Mouse (Mus musculus) thymus, postnatal 4 days (tissue): ENCODE data around the gene Olfr578.

Experiments
- DNase-seq: peaks from one replicate; pipeline ENCODE4 v3.0.0; 2021

Olfr578 gene

DNA sequence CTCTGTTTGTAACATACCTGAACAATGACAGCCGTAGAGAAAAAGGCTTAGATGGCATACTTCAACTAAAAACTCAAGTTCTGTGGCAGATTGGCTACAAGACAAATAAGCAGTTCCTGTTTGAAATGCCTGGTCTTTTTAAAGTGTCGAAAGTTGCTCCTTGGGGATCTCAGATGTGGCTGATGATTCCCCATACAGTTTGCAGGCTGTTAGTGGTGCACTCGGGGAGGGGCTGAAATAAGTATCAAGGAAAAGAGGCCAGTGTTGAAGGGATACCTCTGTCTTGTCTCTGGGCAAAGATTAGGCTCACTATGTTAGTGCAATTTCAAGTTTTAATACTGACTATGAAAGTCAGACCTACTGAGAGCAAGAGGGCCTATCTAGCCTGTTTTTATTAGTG, at the start of gene Olfr578:
Gene Olfr578 (minus strand): TSS at position 101 of the 400 bp plus-strand sequence.
- no peak for DNase-seq

DNA sequence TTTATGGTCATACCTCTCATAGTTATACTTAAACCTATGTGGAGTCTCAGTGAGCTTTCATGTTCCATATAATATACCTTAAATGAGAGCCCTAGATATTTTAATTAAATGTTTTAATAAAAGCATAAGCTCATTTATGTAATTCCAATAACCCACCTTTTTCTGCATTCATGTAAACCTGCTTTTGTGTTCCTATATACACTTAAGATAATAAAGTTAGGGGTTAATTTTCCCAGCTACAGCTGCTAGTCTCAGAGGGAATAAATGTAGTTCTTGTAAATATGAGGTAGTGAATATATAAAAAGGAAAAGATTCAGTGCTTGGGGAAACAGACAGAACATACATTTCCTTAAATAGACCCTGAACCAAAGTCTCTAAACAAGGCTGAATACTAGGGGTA, 48.6 kb upstream of the Olfr578 start, which contains the start of gene Olfr582:
Gene Olfr582 (plus strand): TSS at position 301 of the 400 bp plus-strand sequence.
- DNase-seq = no peak

DNA sequence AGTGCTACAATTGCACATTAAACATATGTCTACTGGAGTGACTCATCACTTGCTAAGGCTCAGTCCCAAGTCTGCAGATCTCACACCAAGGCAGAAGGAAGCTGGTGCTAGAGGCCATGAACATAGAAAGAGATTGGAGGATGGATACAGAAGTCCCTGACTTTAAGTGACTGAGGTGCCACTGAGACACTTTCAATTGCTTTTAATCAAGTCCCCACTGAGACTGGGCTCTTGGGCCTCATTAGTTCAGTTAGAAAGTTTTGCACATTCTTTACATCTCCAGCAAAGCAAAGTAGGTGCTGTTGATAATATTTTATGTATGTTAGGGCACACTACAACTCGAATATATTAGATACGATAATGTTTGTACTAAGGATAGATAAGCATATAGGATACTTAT, 13.3 kb downstream of the Olfr578 start, which contains the start of gene Olfr577:
Gene Olfr577 (minus strand): TSS at position 101 of the 400 bp plus-strand sequence.
- DNase-seq = no peak

DNA sequence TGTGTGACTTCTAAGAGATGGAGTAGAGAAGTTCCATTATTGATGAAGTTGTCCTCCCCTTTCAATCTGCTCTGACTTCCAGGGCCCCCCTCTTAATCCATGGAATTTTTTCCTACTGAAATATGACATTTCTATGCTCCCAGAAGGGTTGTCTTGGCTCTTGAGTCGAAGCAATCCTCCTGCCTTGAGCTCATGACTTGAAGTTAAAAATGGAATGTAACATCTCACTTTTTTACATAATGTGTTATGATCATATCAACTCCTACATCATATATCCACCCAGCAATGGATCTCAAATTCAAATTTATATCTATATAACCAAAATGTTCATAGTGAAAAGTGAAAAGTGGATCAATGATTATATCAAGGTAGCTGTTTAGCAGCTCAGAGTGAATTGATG, 14.7 kb downstream of the Olfr578 start:
- DNase-seq = no peak

DNA sequence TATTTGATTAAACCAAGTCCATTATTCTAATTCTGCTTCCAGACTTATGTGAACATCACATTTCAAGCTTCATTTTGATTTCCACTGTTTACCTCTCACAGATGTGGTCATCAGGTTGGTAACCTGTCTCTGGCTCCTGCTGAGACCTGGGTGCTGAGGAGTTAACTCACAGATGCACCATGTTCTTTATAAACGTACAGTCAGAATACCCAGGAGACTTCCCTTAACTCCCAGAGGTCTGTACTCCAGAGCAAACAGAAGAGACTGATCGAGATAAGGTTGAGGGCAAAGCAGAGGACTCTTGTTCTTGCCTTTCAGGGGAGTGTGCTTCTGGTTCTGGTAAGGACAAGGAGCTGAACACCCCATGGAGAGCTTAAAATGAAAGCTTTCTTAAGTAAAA, 26.8 kb downstream of the Olfr578 start, which contains the start of gene Olfr576:
Gene Olfr576 (plus strand): TSS at position 301 of the 400 bp plus-strand sequence.
- no peak for DNase-seq

DNA sequence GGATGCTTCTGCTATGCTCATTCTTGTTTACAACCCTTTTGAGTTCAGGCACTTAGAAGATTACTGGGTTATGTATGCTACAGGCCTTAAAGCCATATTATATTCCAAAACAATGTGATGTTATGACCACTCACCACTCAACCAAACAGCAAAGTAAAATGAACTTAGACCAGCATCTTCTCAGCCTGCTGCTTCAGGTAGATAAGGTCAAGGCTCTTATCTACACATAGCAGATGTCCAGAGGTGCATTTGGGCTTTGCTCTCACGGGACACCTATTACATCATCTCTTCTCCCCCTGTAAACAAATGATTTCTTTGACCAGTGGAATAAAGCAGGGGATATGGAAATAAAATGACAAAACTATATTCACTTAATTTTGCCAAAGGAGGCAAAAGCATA, 30.5 kb downstream of the Olfr578 start, which contains the start of gene Olfr575:
Gene Olfr575 (minus strand): TSS at position 183 of the 400 bp plus-strand sequence.
- no peak for DNase-seq

DNA sequence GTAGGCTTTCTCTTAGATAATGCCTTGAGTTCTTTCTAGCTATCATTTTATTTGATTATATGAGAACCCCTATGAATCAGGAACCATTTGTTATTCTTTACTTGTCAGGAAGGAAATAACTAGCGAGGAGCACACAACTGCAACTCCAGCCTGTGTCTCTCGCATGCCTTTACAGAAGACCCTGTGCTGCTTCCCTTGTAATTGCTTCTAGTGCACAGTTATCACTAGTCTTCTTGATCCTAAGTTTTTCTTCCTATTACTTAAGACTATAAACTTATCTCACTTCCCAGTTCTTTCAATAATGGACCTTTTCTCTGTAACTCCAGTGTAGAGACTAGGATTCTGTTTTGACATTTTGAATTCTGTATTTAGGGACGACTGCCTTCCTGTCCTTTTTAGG, 31.0 kb downstream of the Olfr578 start:
- no peak for DNase-seq

DNA sequence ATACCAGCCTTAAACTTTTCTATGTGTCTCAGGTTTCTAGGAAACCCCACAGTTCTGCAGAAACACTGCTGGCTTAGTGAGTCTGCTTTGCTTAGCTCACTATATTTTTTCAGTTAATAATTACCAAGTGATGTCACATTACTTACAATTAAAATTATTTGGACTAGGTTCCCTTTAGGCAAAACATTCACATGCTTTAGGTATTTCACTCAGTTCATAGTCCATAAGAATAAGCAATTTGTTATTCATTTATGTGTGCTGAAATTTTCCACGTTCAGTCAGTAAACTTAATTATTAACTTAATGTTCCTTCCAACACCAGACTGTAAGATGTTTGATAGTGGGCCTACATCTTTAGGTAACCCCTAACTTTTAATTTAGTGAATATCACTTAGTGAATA, 38.4 kb downstream of the Olfr578 start:
- no peak for DNase-seq

DNA sequence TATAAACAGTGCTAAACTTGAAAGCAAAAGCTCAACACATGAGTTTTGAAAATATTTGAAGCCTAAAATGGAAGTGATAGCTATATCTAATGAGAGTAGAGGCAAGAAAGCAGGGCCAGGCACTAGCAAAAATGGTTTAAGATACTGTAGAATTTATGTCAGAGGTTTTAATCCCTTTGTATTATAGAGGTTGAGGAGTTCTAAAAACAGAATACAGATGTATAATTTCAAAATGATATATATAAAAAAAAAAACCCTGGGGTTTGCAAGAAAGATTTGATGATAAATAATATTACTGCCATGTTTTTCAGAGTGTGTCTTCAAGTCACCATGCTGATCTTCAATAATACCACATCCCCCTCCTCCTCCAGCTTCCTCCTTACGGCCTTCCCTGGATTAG, 41.0 kb downstream of the Olfr578 start, which contains the start of gene Olfr574:
Gene Olfr574 (plus strand): TSS at position 301 of the 400 bp plus-strand sequence.
- DNase-seq = no peak

DNA sequence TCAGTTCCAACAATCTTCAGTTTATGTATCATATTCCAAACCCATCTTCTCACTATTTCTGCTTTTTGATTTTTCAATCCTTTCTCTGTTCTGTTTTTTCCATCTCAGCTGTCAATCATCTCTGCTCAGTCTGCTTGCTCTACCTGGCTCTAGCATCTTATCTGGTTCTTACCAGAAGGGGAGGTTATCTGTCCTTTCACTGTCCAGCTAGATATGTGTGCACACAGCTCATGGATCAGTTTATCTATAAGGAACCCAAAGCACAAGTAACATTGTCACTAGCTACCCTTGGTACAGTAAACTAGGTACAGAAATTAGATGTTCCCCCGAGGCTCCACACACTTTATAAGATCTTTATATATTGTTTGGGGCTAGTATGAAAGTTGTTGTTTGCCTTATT, 45.7 kb downstream of the Olfr578 start:
- no peak for DNase-seq

DNA sequence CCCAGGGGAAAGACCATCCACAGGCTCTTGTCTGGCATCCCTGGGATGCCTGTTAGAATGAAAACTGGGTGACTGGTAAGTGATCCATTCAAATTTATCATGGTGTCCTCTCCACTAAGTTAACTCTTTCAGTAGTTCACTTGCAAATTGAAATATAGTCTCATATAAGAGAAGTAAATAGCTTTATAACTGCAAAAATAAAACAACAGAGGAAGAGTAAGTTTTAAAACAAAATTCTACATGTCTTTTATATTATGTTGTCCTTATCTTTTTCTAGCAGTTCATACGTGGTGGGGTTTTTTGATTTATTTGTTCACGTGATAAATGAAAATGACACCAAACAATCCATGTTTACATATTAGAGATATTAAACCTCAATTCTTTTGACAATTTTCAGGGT, 46.6 kb downstream of the Olfr578 start, which contains the start of gene Olfr573-ps1:
Gene Olfr573-ps1 (minus strand): TSS at position 101 of the 400 bp plus-strand sequence.
- DNase-seq = no peak
